Mouse (Mus musculus): ENCODE measurements around the gene Tpt1. TPM values are rescaled to one million over a fixed set of nuclear protein-coding genes. Genes with fewer than 3 reads are reported as not detected.

The Tpt1 gene
- 1,816 and 1,943 TPM in 2 replicates for polyA plus RNA-seq (2012; rRNA removed)

DNA sequence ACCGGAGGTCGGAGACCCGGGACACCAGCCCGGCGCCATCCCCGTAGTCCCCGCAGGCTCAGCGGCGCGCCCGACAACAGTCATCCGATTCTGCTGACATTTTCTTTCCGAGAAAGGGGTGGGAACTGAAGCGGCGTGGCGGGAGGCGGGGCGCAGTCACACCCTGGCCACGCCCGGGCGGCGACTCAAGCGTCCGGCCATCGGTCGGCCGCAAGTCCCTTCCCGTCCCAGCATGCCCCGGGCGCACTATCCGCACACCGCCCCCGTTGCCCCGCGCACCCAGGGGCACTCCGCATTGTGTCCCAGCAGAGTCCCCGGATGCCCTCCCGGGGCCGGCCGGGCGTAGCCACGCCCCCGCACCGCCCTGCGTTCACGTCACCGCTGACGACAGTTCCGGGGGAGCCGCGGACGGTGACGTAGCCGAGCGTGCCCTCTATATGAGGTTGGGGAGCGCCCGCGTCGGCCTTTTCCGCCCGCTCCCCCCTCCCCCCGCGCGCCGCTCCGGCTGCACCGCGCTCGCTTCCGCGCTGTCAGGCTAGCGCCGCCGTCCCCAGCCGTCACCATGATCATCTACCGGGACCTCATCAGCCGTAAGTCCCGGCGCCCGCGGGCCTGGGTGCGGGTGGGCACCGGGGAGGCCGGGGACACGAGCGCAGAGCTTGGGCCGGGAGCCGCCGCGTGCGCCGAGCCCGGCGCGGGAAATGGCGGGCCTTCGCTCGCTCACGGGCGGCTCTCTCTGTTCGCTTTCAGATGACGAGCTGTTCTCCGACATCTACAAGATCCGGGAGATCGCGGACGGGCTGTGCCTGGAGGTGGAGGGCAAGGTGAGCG, at the start of gene Tpt1:
TSS of gene Tpt1 (plus strand) at position 227 of the 831 bp plus-strand sequence.

Other genes starting within 250 kb of the Tpt1 start
- gene Erich6b, start 202.8 kb upstream of the Tpt1 start, polyA plus RNA-seq (2012; rRNA removed): not detected in 2 replicates
- gene Cog3, start 90.6 kb upstream of the Tpt1 start, polyA plus RNA-seq (2012; rRNA removed): 27.4 and 29.1 TPM in 2 replicates
- 15.7 and 17.4 TPM in 2 replicates for gene Slc25a30, start 58.1 kb upstream of the Tpt1 start, polyA plus RNA-seq (2012; rRNA removed)
- gene Kctd4, start 109.9 kb downstream of the Tpt1 start, polyA plus RNA-seq (2012; rRNA removed): 3.2 and 3.7 TPM in 2 replicates
- 26.5 and 30.7 TPM in 2 replicates for gene Gtf2f2, start 165.8 kb downstream of the Tpt1 start, polyA plus RNA-seq (2012; rRNA removed)